Mouse (Mus musculus): ENCODE results near the gene Tmprss6.

Gene Tmprss6

GRCm38 (mm10) chr15:78449131-78449530 lies 19.3 kb downstream of the Tmprss6 start:
- in situ Hi-C loops (cut with MboI; ENCODE audit: low sequenced_read_pairs), result loop anchor here (5.0 kb wide), 1 partner anchor 88 kb away; no protein-coding TSS in a partner anchor

- in situ Hi-C loops (cut with MboI; ENCODE audit: low sequenced_read_pairs), result loop anchor here (5.0 kb wide), 1 partner anchor 89 kb away; no protein-coding TSS in a partner anchor
These were observed 20.5 kb downstream of the Tmprss6 start for GRCm38 (mm10) chr15:78447746-78448535.

- in situ Hi-C loops (cut with MboI; ENCODE audit: low sequenced_read_pairs), result loop anchor here (5.0 kb wide), 1 partner anchor 90 kb away; no protein-coding TSS in a partner anchor
These were observed 21.3 kb downstream of the Tmprss6 start for GRCm38 (mm10) chr15:78447121-78447520.

- in situ Hi-C loops (cut with MboI; ENCODE audit: low sequenced_read_pairs), result no loop called here
These were observed 24.6 kb downstream of the Tmprss6 start for GRCm38 (mm10) chr15:78443857-78444256.

DNA sequence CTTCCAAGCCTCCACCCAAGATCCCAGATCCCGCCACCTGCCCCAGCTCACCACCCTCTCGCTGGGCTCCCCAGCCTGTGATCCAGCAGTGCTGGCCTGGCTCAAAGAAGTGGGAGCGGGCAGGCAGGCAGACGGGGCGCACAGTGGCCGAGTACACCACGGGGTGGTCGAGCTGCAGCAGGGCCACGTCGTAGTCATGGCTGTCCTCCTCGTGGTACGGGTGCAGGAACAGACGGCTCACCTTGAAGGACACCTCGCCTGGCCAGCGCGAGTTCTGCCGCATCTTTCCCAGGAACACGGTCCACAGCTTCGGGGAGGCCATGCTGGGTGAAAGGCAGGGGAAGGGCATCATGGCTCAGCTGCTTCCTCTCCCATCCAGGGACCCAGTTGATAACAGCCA lies 26.2 kb downstream of the Tmprss6 start:
- in situ Hi-C loops (cut with MboI; ENCODE audit: low sequenced_read_pairs), result no loop called here

DNA sequence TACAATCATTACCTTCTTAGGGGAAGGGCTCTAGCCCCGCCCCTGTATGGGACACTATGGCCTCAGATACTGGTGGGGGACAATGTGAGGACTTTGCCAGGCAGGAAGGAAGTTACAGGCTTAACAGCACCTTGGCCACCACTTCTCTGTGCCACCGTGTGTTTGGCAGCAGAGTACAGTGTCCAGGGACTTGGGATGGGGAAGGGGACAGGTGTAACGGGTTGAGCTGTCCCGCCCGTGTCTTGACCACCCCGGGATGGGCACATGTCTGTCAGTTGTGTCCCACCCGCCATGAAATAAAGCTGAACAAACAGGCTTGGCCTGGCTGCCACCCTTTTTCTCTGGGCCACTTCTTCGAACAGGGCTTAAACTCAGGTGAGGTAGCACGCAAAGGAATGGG lies 29.5 kb downstream of the Tmprss6 start:
- in situ Hi-C loops (cut with MboI; ENCODE audit: low sequenced_read_pairs), result no loop called here

DNA sequence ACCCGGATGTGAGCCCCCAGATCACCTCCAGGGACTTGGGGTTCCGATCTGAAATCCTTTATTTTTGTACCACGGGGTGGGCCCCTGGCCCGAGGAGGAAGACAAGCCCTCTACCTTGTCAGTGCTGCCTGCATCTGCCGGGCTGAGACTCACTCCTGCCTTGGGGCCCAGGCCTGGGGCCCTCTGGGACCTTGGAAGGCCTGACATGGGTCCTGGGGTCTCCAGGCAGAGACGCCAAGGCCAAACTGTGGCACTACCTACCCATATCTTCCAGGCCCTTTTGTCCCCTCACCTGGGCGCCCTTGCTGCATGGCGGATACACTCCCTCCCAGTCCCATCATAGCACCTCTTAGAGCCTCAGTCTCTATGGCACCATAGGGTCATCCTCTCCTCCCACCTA lies 29.9 kb downstream of the Tmprss6 start:
- in situ Hi-C loops (cut with MboI; ENCODE audit: low sequenced_read_pairs), result no loop called here

GRCm38 (mm10) chr15:78438018-78438394 lies 30.4 kb downstream of the Tmprss6 start:
- in situ Hi-C loops (cut with MboI; ENCODE audit: low sequenced_read_pairs), result no loop called here

GRCm38 (mm10) chr15:78437237-78438017 lies 31.0 kb downstream of the Tmprss6 start:
- in situ Hi-C loops (cut with MboI; ENCODE audit: low sequenced_read_pairs), result no loop called here

DNA sequence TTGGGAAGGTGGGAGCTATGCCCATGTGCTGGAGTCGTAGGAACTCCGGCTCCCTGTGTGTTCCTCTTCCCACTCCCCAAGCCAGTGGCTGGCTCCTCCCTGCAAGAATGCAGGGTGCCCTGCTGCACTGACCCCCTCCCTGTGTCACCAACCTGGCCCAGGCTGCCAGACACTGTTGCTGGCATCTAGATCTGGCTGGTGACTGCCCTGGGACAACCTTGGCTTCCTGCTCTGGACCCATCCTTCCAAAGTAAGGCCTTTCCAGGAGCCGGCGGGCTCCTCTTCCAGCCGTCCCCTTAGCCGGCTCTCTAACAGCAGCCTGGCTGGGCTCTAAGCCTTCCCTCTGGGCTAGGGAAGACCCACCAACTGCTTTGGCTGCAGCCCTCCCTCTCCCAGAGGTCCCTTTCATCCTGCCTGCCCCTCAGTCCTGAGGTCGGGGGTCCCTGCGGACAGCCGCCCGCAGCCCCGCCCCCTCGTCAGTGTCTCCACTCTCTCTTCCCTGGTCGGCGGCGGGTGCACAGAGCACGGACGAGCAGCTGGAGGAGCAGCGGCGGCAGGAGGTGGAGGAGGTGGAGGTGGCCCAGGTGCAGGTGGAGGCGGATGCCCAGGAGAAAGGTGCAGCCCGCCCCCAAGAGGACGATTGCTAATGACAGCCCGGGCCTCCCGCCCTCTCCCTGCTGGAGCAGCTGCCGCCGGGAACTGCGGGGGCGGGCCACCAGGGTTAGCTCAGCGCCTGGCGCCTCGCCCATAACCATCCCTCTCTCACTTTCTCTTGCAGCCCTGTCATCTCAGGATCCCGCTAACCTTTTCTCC lies 31.8 kb downstream of the Tmprss6 start:
- in situ Hi-C loops (cut with MboI; ENCODE audit: low sequenced_read_pairs), result no loop called here

DNA sequence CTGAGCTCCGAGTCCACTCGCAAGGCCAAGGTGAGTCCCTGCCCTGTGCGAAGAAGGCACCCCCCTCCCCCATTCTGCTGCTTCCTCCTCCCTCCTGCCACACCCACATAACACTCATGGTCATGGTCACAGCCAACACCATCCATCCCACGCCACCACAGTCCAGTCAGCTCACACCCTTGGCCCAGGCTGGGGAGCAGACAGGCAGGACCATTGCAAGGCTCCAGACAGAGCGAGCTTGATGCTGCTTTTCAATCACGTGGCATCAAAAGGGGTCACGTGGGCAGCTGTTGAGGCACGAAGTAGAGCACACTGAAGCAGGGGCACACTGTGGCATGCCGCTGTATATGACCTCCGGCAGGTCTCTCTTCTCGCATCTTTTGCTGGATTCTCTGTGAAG lies 32.8 kb downstream of the Tmprss6 start:
- in situ Hi-C loops (cut with MboI; ENCODE audit: low sequenced_read_pairs), result no loop called here

DNA sequence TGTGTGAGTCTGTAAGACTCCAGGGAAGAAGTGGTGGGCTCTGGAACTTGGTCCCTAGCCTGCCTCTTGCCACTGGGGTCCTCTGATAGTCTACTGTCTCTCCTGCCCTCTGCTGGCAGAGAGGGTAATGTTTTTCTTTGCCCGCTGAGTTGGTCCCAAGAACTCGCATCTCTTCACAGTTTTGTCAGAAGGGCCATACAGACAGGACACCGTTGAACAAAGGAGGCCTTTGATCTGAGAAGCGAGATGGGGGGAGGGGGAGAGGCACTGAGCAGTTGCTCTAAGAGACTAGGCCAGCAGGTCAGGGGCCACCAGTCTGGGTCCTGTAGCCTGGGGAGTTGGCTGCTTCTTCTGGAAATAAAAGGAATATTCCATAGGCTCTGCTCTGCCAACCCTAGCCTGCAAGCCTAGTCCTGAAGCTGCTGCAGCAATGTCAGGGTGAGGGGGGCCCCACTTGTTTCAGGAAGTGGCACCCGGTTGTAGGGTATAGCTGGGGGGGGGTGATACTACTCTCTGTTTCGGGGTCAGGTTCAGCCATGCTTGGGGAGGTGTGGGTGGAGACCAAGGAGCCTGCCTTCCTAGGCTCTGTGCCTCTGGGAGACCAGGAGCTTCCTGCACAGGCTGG lies 33.4 kb downstream of the Tmprss6 start:
- in situ Hi-C loops (cut with MboI; ENCODE audit: low sequenced_read_pairs), result no loop called here

DNA sequence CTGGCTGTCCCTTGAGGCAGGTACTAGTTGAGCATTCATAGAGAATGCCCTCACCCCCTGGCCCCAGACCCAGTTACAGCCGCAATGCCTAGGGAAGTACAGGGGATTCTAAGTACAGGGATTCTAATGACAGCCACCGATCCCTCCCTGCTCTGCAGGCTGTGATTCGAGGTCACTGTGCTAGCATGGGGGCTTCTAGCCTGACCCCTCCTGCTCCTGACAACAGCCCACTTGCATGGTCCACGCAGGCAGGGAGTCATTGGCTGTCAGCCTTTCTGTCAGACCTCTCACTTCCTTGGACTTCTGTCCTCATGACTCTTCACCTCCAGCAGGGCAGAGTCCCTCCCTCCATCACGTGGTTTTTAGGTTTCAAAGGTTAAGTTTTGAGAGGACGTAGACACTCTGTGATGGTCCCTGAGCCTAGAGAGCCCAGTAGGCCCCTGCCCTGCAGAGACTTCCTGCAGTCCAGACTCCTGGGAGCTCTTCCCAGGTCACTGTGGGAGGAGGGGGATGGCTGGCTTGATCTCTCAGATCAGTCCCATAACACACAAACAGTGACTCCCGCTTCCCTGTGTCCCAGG lies 36.8 kb downstream of the Tmprss6 start:
- in situ Hi-C loops (cut with MboI; ENCODE audit: low sequenced_read_pairs), result no loop called here

GRCm38 (mm10) chr15:78430874-78431273 lies 37.6 kb downstream of the Tmprss6 start:
- in situ Hi-C loops (cut with MboI; ENCODE audit: low sequenced_read_pairs), result no loop called here

- in situ Hi-C loops (cut with MboI; ENCODE audit: low sequenced_read_pairs), result no loop called here
These were observed 38.4 kb downstream of the Tmprss6 start for GRCm38 (mm10) chr15:78429871-78430622.

- in situ Hi-C loops (cut with MboI; ENCODE audit: low sequenced_read_pairs), result no loop called here
These were observed 39.3 kb downstream of the Tmprss6 start for GRCm38 (mm10) chr15:78429139-78429459.

DNA sequence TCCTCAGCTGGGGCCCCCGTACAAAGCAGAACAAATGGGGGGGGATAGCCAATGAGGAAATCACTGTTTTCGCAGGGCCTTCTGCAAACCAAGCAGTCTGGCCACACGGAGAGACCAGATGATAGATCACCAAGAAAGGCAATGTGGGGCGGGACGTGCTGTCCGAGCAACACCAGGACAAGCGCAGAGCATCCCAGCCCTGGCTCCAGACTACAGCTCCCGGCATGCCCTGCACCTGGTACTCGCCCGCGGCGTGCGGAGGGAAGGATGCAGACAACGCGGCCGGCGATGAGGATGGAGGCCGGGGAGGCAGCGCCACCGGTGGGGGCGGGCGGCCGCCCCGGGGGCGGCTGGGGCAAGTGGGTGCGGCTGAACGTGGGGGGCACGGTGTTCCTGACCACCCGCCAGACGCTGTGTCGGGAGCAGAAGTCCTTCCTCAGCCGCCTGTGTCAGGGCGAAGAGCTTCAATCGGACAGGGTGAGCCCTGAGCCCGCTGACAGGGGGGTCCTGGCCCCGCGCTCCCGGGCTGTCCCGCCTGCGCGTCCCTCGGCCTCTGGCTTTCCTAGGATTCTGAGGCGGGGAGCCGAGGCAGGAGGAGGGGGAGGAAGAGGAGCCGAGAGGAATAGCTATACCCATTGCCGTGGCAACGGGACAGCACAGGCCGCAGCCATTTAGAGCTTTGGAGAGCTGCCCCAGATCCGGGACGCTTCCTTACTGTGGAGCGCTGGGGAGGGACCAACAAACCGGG lies 39.9 kb downstream of the Tmprss6 start, which contains the start of gene Kctd17:
Gene Kctd17 (plus strand): TSS at position 174 of the 748 bp plus-strand sequence.
- in situ Hi-C loops (cut with MboI; ENCODE audit: low sequenced_read_pairs), result no loop called here

DNA sequence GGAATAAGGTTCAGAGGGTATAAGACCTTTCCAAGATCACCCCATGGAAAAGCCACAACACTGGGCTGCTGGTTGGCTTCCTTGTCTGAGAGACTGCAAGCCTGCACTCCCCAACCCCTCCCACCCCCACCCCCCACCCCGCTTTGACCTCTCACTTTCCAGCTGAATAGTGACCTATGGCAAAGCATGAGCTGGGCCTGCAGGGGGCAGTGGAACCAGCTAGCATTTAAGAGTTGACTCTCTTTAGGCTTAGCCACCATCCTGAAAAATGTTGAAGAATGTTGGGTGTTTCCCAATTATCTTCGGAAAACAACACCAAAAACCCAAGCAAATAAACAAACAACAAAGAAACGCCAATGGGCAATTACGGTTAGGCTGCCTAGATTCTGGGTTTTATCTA lies 43.2 kb downstream of the Tmprss6 start:
- in situ Hi-C loops (cut with MboI; ENCODE audit: low sequenced_read_pairs), result no loop called here

GRCm38 (mm10) chr15:78424507-78424906 lies 43.9 kb downstream of the Tmprss6 start:
- in situ Hi-C loops (cut with MboI; ENCODE audit: low sequenced_read_pairs), result no loop called here
